ENCODE assay signal across 22 mouse cellular contexts in the genomic region with DNA sequence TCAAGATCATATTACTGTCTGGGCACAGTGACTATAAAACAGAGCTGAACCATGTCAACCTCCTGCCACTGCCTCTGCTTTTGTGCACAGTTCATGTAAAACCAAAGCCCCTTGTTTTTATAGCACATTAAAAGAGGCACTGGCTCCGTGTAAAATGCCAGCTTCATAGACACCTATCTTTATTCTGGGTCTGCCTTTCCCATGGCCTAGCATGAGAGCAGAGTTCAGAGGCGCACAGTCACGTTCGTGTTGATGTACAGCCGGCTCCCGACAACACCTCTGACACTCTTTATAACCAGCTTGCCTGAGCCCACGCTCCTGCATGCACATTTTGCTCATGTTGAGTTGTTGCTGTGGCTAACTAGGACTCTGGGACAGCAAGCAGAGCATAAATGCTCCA.
DNase-seq lines count a peak whose midpoint lies in the region; ATAC-seq lines count a peak whose summit lies in the region.
"Had no signal": no experiment of that assay in that cellular context is flagged by ENCODE, and none has a peak within 500 bp of the region (broad histone marks: within the 10 kb centered on the region; RNA-seq: fewer than 3 reads in every experiment).

No protein-coding gene starts in this region.

- H3K27me3 ChIP-seq in forebrain, embryonic 16.5 days (replicated peaks; ENCODE audit: control insufficient read depth, insufficient read depth, low read length) = no peaks in the 10 kb centered on the region
- H3K27me3 ChIP-seq in forebrain, embryonic 14.5 days (replicated peaks; ENCODE audit: control insufficient read depth, insufficient read depth, low read length) = no peaks in the 10 kb centered on the region
- no peaks in the 10 kb centered on the region for H3K27me3 ChIP-seq in limb, embryonic 11.5 days (ENCODE audit: control insufficient read depth, insufficient read depth, low read length)
- no peaks in the 10 kb centered on the region for H3K27me3 ChIP-seq in limb, embryonic 10.5 days (ENCODE audit: low read depth, poor library complexity, severe bottlenecking)
- no peaks in the 10 kb centered on the region for H3K27me3 ChIP-seq in limb, embryonic 12.5 days
- H3K27me3 ChIP-seq: embryonic facial prominence, embryonic 12.5 days; embryonic facial prominence, embryonic 15.5 days; forebrain, embryonic 15.5 days; heart, embryonic 12.5 days; heart, embryonic 15.5 days; hindbrain, embryonic 15.5 days had no signal

- no peak for DNase-seq in forebrain, embryonic 14.5 days (ENCODE audit: low spot score)
- DNase-seq in limb, embryonic 11.5 days (ENCODE audit: low spot score) = no peak
- no peak for DNase-seq in limb, embryonic 10.5 days (ENCODE audit: low spot score)
- no peak for DNase-seq in kidney, adult 11 months
- DNase-seq: adrenal gland, postnatal 10 days; adrenal gland, postnatal 36 days; cerebellum, adult 18-20 months; cerebellum, adult 9-10 months; cerebellum, postnatal 25 days; gastrocnemius, postnatal 10 days; gastrocnemius, postnatal 36 days; heart, postnatal 10 days; heart, postnatal 36 days had no signal

- H3K36me3 ChIP-seq in forebrain, embryonic 16.5 days (ENCODE audit: control insufficient read depth, insufficient read depth) = no peaks in the 10 kb centered on the region
- no peaks in the 10 kb centered on the region for H3K36me3 ChIP-seq in forebrain, embryonic 14.5 days (ENCODE audit: control insufficient read depth, insufficient read depth, low read length)
- H3K36me3 ChIP-seq in limb, embryonic 11.5 days (ENCODE audit: control insufficient read depth, insufficient read depth, low read length) = no peaks in the 10 kb centered on the region
- 0 out of 2 replicates have a peak, but pooled peaks cover 6% of the 10 kb centered on the region for H3K36me3 ChIP-seq in limb, embryonic 10.5 days
- H3K36me3 ChIP-seq in limb, embryonic 12.5 days = peaks cover 15% of the 10 kb centered on the region; the same call in 1 of the 2 replicates
- H3K36me3 ChIP-seq: embryonic facial prominence, embryonic 12.5 days; embryonic facial prominence, embryonic 15.5 days; forebrain, embryonic 15.5 days; hindbrain, embryonic 15.5 days had no signal

- 0 out of 2 replicates have a peak overlapping the region, but pooled peaks have one; percentile 22 for H3K9ac ChIP-seq in forebrain, embryonic 16.5 days (replicated peaks; ENCODE audit: low read depth, low read length)
- H3K9ac ChIP-seq in forebrain, embryonic 14.5 days (ENCODE audit: low read length) = no peak overlapping the region
- no peak overlapping the region for H3K9ac ChIP-seq in limb, embryonic 11.5 days (ENCODE audit: low read length)
- no peak overlapping the region for H3K9ac ChIP-seq in limb, embryonic 12.5 days (replicated peaks)
- H3K9ac ChIP-seq: embryonic facial prominence, embryonic 12.5 days; embryonic facial prominence, embryonic 15.5 days; forebrain, embryonic 15.5 days; heart, embryonic 12.5 days; heart, embryonic 15.5 days; hindbrain, embryonic 15.5 days had no signal

- peaks cover 12% of the 10 kb centered on the region for H3K4me1 ChIP-seq in forebrain, embryonic 16.5 days (replicated peaks; ENCODE audit: control insufficient read depth, insufficient read depth, low read length)
- H3K4me1 ChIP-seq in forebrain, embryonic 14.5 days (ENCODE audit: control insufficient read depth, insufficient read depth, low read length) = 0 out of 2 replicates have a peak, but pooled peaks cover 5% of the 10 kb centered on the region
- H3K4me1 ChIP-seq in limb, embryonic 11.5 days (ENCODE audit: control insufficient read depth, insufficient read depth, low read length) = peaks cover 12% of the 10 kb centered on the region
- peaks cover 16% of the 10 kb centered on the region for H3K4me1 ChIP-seq in limb, embryonic 10.5 days
- H3K4me1 ChIP-seq in limb, embryonic 12.5 days (replicated peaks) = peaks cover 33% of the 10 kb centered on the region
- H3K4me1 ChIP-seq: embryonic facial prominence, embryonic 12.5 days; embryonic facial prominence, embryonic 15.5 days; heart, embryonic 12.5 days; heart, embryonic 15.5 days had no signal

- ATAC-seq in forebrain, embryonic 16.5 days = no peak
- no peak for ATAC-seq in forebrain, embryonic 14.5 days
- ATAC-seq in limb, embryonic 11.5 days (ENCODE audit: insufficient number of reproducible peaks, low FRiP score, low TSS enrichment, low read depth) = no peak
- ATAC-seq in limb, embryonic 12.5 days (ENCODE audit: insufficient number of reproducible peaks, insufficient read depth, low FRiP score, low TSS enrichment, low read depth) = no peak
- ATAC-seq: forebrain, embryonic 15.5 days had no signal

- H3K27ac ChIP-seq in forebrain, embryonic 16.5 days (ENCODE audit: low read length) = no peak overlapping the region
- H3K27ac ChIP-seq in forebrain, embryonic 14.5 days (ENCODE audit: low read depth, low read length) = no peak overlapping the region
- 0 out of 2 replicates have a peak overlapping the region, but pooled peaks have one; percentile 10 for H3K27ac ChIP-seq in limb, embryonic 11.5 days (replicated peaks; ENCODE audit: low read depth, low read length)
- no peak overlapping the region for H3K27ac ChIP-seq in limb, embryonic 10.5 days
- peak overlapping the region; percentile 50; the same call in 1 of the 2 replicates for H3K27ac ChIP-seq in limb, embryonic 12.5 days
- H3K27ac ChIP-seq: embryonic facial prominence, embryonic 12.5 days; embryonic facial prominence, embryonic 15.5 days; forebrain, embryonic 15.5 days; heart, embryonic 15.5 days; hindbrain, embryonic 10.5 days; hindbrain, embryonic 15.5 days had no signal

- H3K4me2 ChIP-seq in forebrain, embryonic 16.5 days (ENCODE audit: low read length) = no peak overlapping the region
- no peak overlapping the region for H3K4me2 ChIP-seq in forebrain, embryonic 14.5 days (ENCODE audit: low read length)
- no peak overlapping the region for H3K4me2 ChIP-seq in limb, embryonic 11.5 days (ENCODE audit: low read depth, severe bottlenecking)
- H3K4me2 ChIP-seq in limb, embryonic 12.5 days = 0 out of 2 replicates have a peak overlapping the region, but pooled peaks have one; percentile 6
- H3K4me2 ChIP-seq: embryonic facial prominence, embryonic 12.5 days; embryonic facial prominence, embryonic 15.5 days; forebrain, embryonic 15.5 days; heart, embryonic 12.5 days; heart, embryonic 15.5 days; hindbrain, embryonic 15.5 days had no signal

- WGBS in forebrain, embryonic 16.5 days = 63% methylated on average over 7 of the region's 7 CpGs
- WGBS in forebrain, embryonic 14.5 days = 81% methylated on average over 7 of the region's 7 CpGs
- 51% methylated on average over 7 of the region's 7 CpGs for WGBS in limb, embryonic 11.5 days
- WGBS in limb, embryonic 10.5 days = 68% methylated on average over 7 of the region's 7 CpGs
- WGBS in limb, embryonic 12.5 days = 41% methylated on average over 7 of the region's 7 CpGs

- H3K9me3 ChIP-seq in forebrain, embryonic 16.5 days (ENCODE audit: control insufficient read depth, low read length) = no peaks in the 10 kb centered on the region
- no peaks in the 10 kb centered on the region for H3K9me3 ChIP-seq in forebrain, embryonic 14.5 days (replicated peaks; ENCODE audit: control insufficient read depth, low read length)
- H3K9me3 ChIP-seq in limb, embryonic 11.5 days (ENCODE audit: control insufficient read depth, low read length) = no peaks in the 10 kb centered on the region
- H3K9me3 ChIP-seq in limb, embryonic 10.5 days (replicated peaks) = no peaks in the 10 kb centered on the region
- H3K9me3 ChIP-seq in limb, embryonic 12.5 days = no peaks in the 10 kb centered on the region
- H3K9me3 ChIP-seq: embryonic facial prominence, embryonic 12.5 days; embryonic facial prominence, embryonic 15.5 days; forebrain, embryonic 15.5 days; heart, embryonic 12.5 days; heart, embryonic 15.5 days; hindbrain, embryonic 10.5 days; hindbrain, embryonic 15.5 days had no signal

- H3K4me3 ChIP-seq in forebrain, embryonic 16.5 days (replicated peaks; ENCODE audit: low read length) = no peak overlapping the region
- no peak overlapping the region for H3K4me3 ChIP-seq in forebrain, embryonic 14.5 days (ENCODE audit: low read depth, low read length)
- H3K4me3 ChIP-seq in limb, embryonic 11.5 days (ENCODE audit: low read depth, low read length) = no peak overlapping the region
- no peak overlapping the region for H3K4me3 ChIP-seq in limb, embryonic 10.5 days
- no peak overlapping the region for H3K4me3 ChIP-seq in limb, embryonic 12.5 days (replicated peaks)
- H3K4me3 ChIP-seq: embryonic facial prominence, embryonic 12.5 days; embryonic facial prominence, embryonic 15.5 days; forebrain, embryonic 15.5 days; heart, embryonic 12.5 days; heart, embryonic 15.5 days; hindbrain, embryonic 10.5 days; hindbrain, embryonic 15.5 days had no signal

Comparison
In these comparisons a context has a peak if more than half of its experiments do, and no peak if none do; other contexts are left out.
1. H3K27ac ChIP-seq: peak in limb, embryonic 11.5 days (single experiment) and limb, embryonic 12.5 days (single experiment); none in forebrain, embryonic 16.5 days (single experiment), forebrain, embryonic 14.5 days (single experiment) and limb, embryonic 10.5 days (single experiment).